Mouse (Mus musculus): ENCODE measurements around the gene H2-D1.
A peak's percentile ranks its signal among the peaks of the same experiment; 100 is the strongest.

The H2-D1 gene

DNA sequence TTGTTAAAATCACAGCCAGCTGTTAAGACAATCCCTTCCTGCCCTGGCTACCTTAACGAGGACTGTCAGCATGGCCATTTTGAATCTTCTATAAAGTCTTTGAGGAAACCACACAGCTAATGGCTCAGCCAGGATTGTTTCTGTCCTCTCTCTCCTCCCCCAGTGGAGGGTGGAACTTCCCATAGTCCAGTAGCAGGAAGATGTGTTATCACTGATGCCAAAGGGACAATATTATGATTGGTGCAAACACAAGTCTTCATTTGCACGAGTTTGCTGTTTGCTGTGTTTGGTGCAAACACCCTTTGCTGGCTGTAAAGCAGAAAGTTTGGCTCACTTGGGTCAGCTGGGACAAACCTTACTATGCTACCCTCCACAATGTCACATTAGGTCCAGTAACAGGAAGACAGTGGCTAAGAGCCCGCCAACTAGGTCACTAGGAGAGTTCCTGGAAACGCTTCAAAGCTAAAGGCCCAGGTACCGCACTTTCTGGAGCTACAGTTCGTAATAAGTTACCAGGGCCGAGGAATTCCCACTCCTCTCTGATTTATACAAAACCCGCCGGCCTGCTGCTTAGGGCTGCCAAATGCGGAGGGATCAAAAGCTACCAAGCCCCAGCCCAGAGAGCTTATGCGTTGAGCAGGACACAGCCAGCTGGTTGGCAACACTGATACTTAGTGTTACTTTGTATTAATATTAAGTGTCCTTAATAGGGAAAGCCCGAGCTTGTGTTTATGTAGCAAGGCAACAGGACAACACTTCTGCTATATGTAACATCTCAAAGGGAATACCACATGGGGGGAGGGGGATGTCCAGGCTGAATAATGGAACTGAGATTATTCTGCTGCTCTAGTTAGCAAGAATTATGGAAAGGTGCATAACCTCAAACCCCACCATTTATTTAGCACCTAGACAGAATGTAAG lies 21.9 kb upstream of the H2-D1 start:
- DNase-seq (ENCODE audit: low read depth, low spot score) = peak; percentile 23

DNA sequence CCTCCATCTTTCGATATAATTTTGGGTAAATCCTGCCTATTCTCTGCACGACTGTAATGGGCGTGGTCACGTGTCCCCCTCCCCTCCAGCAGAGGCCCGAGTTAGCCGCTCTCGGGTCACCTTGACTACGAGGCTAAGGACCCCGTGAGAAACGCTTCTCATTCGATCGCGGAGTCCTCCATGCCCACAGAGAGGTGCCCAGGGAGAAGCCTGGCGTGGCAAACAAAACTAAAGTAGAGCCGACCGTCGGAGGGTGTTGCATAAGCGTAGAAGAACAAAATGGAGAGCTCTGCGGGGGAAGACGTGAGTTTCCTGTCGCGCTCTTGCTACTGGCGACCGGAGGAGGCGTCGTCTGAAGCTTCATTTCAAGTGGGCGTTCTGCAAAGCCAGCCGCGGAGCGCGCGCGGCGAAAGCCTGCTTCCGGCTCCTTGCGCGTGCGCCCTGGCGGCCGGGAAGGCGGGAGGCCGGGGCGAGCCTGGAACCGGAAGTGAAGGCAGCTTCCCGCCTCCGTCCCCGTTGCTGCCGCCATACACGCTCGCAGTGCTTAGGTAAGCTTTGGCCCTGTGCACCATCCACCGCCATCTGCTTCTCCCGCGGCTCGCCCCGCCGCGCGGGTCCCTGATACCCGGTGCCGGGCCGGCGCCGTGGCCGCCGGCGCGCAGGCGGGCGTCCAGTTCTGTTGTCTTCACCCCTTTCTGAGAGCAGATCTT lies 21.1 kb upstream of the H2-D1 start, which contains the start of gene Ddx39b:
Ddx39b (plus strand) TSS at position 442 of the 710 bp plus-strand sequence.
- DNase-seq (ENCODE audit: low read depth, low spot score) = peak; percentile 97

DNA sequence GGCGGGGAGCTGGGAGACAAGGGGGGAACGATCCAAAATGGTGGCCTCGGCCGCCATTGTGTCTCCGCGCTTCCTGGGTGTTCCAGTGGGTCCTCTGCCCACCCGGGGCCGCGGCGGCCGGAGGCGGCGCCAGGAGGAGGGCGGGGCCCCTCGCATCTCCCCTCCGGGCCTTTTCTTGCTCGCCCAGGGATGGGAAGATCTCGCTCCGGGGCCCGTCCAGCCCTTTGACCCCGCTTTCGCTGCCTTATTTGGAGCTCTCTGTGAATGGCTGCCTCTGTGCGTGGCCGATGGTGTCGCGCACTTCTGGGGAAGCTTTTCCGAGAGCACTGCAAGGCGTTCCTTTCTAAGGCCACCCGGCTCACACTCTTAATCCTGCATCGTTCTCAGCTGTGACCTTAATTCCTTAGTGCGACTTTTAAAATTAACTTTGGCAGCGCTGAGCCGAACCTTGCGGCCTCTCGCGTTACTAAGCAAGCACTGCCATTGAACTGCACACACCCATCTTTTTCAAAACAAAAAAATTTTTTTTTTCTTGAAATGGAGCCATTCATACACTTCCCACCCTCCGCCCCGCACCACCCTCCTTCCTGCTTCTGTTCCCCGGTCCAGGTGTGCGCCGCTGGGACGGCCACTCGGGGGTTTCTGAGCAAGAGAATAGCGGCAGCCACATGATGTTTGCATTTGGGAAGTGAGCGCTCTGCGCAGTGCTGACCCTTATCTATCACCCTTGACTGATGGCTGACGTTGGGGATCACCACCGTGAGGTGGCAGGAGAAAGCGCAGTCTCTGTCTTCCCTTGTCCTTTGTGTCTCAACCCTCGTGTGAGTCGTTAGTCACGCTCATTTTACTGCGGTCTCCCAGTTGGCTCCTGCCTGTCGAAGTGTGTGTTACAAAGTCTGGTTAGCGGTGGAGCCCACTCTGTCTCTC lies 20.3 kb upstream of the H2-D1 start:
- peak; percentile 83 for DNase-seq (ENCODE audit: low read depth, low spot score)

DNA sequence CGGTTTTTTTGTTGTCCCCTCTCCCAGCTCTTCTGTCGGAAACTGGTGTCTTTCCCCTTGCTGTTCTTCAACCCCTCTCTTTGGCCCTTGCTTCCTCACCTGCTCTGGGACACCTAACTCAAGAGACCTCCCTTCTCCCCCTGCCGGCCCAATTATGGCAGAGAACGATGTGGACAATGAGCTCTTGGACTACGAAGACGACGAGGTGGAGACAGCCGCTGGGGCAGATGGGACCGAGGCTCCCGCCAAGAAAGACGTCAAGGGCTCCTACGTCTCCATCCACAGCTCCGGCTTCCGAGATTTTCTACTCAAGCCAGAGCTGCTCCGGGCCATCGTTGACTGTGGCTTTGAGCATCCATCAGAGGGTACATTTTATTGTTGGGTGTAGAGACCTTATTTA lies 19.4 kb upstream of the H2-D1 start:
- peak; percentile 81 for DNase-seq (ENCODE audit: low read depth, low spot score)

DNA sequence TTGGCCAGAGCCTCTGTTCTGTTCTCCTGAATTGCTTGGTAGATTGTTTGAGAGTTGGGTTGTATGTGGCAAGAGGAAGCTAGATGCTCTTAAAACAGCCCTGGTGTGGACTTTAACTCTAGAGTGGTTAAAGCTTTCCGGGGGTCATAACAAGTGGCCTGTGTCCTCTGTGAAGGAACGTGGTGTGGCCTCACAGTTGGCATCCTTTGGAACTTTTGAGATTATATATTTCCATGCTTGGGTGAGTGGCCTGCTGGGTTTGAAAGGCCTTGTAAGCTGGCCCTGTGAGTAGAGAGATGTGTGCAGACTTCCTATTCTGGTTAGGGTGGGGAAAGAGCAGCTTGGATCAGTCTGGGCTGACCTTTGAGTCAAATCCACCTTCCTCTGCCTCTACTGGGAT lies 17.5 kb upstream of the H2-D1 start:
- no peak for DNase-seq (ENCODE audit: low read depth, low spot score)

DNA sequence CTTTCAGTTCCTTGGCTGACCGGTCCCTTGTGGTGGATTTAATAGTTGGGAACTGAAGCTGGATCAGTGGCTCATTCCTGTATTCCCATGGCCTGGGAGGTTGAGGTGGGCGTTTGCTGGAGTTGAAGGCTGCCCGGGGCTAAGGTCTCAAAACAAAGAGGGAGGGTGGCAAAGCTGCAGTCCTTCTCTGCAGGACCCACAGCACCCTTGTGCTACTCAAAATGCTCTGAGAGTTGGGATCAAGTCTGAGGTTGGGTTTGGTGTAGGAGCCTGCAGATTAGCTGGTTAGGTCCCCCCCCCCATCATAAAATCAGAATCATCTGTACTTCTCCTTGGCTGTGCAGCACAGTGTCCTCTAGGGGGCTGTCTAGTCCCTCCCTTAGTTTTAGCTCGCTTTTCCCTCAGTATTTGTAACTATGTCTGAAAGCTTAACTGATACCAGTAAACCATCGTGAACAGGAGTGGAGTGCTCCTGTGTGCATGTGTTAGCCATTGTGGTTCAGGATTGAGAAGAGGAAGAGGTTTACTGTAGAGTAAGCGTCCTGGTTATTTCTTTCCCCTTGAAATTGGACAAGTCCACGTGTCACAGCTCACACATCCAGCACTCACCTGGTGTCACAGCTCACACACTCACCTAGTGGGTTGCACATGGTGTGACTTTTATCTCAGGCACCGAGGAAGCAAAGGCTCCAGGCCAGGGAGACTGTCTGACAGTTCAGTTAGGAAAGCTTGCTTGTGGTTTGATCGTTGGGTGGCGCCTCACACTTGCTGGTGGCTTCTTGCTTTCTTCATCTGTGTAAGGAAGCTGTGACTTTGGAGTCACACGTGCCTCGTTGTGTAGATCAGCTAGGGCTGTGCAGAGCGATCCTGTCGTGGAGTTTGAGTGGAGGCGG lies 16.6 kb upstream of the H2-D1 start:
- peak; percentile 70 for DNase-seq (ENCODE audit: low read depth, low spot score)

DNA sequence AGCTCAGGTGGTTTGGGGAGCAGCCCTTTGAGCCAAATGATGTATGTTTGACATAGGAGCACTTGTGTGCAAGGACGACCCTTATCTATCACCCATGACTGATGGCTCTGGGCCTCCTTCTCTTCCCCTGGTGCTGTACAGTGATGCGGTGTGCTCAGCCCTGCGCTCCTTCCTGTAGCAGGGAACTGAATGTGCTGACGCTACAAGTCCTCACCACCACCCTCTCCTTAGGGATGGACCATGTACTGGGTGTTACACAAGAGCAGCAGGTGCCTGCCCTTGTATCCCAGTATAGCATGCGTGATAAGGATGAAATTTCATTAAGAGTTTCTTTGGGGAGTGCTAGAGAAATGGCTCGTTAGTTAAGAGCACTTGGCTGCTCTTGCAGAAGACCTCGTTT lies 15.4 kb upstream of the H2-D1 start:
- no peak for DNase-seq (ENCODE audit: low read depth, low spot score)

DNA sequence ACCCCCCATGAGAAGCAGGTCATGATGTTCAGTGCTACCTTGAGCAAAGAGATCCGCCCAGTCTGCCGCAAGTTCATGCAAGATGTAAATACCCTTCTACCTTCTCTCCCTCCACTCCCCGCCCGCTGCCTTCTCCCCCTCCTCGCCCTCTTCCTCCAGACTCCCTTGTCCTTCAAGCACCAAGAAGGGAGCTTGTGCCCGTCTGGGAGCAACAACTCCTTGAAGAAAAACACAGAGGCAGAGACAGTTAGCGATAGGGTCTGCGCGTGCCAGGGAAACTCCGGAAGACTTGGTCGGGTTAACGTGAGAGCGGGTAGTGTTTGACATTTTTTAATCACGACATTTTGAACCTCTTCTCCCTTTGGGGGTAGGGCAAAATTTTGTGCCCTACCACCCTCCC lies 13.5 kb upstream of the H2-D1 start:
- no peak for DNase-seq (ENCODE audit: low read depth, low spot score)

DNA sequence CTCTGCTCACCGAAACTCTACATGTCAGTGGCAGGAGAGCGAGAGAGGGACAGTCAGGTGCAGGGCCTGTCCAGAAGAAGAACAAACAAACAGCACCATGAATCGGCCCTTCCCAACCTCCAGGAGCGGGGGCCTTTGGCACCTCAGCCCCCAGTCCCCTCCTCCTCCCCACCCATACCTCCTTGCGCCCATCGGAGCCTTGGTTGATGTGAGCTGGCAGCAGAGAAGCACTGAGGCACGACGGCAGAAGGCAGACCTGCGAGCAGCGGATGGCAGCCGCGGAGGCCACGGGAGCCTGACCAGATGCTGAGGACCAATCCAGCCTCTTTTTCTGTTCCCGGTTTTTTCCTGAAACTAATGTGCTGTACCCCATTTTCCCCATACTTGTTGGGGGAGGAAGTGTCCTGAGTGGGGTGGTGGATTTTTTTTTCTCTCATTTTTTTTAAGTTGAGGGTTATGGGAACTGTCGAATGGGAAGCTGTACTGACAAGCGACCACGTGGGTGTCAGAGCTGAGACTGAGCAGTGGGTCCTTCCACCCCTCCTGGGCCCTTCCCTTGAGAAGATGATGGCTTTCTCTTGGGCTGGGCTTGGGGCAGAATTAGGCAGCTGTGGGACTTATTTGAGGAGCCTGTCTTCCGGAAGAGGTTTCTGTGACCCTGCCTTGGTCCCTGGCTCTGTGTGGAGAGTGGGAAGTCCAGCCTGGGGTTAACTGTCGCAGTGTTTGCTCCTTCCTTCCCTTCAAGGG lies 12.9 kb upstream of the H2-D1 start:
- no peak for DNase-seq (ENCODE audit: low read depth, low spot score)

DNA sequence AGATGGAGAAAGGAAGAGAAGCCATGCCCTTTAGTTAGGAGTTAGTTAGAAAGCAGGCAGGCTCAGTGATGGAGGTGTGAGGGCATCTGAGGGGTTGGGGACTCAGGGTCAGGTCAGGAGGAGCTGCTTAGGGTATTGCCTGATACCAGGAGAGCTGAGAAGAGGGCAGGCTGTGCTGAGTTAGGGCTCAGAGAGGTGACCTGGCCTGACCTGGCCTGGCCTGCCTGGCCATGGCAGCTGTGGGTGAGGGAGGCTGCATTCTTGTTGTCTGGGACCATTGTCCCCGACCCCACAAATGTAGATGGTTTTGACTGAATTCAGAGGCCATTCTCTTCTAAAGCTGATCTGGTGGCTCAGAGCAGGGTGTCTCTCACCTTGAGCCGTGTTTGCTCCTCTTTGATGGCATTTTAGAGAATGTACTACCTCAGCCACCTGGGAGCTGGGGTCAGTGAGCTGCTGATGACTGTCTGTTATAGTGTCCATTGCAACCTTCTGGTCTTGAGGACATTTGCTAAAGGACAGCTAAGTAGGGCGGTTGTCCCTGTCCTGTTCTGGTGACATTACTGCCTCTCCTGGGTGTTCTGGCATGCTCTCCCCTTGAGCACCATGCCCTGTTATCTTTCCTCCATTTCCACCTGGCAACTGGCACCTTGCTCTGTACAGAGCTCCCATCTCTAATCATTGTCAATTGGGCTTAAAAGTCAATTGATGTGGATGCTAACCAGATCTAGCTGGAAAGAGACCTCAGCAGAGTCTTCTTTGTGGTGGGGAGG lies 12.0 kb upstream of the H2-D1 start:
- no peak for DNase-seq (ENCODE audit: low read depth, low spot score)

DNA sequence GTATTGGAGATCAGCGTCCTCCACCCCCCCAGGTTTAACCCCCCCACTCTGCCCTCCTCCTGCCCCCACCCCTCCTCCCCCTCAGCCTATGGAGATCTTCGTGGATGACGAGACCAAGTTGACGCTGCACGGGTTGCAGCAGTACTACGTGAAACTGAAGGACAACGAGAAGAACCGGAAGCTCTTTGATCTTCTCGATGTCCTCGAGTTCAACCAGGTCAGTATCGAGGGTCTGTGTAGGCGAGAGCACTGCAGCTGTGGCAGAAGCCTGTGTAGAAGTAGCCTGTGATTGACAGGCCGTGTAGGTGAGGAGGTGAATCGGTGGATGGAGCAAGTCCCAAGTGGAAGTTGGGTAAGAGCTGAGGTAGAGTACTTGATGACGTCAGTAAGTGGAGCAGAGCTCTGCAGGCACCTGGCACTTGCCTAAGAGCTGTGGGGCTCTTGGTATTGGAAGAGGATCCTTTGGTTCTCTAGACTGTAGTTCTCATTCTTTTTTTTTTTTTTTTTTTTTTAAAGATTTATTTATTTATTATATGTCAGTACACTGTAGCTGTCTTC lies 11.3 kb upstream of the H2-D1 start:
- no peak for DNase-seq (ENCODE audit: low read depth, low spot score)

DNA sequence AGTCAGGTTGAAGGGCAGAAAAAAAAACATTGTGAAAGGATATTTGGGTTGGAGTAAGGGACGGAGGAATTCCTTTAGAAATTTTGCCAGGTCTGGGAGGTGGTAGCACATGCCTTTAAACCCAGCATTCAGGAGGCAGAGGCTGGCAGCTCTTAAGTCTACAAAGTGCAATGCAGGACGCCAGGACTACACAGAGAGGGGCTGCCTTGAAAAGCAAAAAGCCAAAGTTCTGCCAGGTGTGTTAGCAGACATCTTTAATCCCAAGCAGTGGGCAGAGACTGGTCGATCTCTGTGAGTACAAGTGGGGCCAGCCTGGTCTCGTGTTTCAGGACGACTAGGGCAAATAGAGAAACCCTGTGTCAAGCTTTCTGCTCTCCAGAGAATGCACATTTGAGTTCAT lies 10.5 kb upstream of the H2-D1 start:
- DNase-seq (ENCODE audit: low read depth, low spot score) = no peak

DNA sequence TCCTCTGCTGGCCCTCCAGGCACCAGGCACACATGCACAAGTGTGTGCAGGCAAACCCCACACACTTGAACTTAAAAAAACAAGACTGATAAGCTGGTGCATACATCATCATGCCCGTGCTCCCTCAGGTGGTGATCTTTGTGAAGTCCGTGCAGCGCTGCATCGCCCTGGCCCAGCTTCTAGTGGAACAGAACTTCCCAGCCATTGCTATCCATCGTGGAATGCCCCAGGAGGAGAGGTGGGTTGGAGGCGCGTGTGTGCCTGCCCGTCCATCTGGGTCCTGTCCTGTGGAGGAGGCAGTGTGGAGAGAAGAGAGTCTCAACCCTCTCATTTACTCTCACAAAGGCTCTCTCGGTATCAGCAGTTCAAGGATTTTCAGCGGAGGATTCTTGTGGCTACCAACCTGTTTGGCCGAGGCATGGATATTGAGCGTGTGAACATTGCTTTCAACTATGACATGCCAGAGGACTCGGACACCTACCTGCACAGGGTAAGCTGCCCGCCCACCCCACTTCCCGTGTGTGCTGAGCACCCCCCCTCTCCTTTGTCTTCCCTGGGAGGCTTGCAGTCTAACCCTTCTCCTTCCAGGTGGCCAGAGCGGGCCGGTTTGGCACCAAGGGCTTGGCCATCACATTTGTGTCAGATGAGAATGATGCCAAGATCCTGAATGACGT lies 9.8 kb upstream of the H2-D1 start:
- no peak for DNase-seq (ENCODE audit: low read depth, low spot score)

DNA sequence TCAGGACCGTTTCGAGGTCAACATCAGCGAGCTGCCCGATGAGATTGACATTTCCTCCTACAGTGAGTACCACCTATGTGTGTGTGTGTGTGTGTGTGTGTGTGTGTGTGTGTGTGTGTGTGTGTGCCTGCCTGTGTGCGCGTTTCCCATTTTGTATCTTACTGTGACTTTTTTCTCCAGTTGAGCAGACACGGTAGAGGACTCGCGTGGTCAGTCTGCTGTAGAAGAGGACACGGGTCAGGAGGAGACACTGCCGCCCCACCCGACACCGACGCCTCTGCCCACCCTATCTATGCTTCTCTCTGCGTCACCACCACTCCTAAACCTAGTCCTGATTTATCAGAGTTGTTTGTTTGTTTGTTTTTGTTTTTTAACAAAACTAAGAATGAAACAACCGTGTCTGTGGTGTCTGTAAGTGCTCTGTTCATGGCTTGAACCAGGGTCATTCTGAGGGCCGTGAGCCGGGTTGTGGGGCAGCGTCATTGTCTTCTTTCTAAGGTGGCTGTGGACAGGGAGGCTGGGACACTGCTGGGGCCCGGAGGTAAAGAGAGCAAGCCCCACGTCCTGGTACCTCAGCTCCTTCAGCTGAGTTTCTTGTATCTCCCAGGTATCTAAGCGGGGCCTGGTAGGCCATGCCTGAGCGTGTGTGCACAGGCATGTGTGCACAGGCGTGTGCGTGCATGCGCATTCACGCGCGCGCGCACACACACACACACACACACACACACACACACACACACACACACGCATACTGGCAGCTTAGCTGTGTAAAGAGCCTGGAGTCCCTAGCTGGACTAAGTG lies 9.0 kb upstream of the H2-D1 start:
- DNase-seq (ENCODE audit: low read depth, low spot score) = no peak

DNA sequence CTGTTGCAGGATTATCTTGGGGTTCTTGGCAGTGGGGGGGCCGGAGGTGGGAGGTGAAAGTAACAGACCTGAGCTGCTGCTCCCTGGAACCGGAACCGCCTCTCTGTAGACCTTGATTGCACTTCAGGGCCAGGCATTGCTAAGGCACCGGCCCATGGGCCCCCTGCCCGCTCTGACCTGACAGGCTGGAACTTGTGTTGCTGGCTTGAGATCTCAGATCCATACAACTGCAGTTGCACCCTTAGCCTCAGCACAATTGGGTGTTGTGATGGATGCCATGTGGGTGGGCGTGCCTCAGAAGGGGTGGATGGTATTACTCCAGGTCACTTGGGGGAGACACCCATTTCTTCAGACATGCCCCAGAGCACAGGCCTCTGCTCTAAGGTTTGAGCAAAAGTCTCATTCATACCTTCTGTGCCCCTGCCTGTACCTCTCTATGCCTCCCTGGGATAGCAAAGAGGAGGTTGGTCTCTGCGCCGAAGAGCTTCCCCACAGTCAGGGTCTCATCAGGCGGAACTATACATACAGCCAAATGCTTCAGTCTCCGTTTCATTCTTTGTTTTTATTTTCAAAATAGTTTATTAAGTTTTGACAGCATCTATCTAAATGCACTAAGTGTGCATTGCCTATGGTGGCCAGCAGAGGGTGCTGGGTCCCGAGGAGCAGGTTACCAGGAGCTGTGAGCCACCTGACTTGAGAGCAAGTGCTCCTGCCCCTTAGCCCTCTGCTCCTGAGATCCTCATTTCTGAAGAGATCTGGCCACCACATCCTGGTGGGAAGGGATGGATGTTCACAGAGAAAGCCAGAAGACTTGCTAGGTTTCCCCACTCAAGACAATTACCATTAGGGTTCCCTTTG lies 8.1 kb upstream of the H2-D1 start:
- peak; percentile 73 for DNase-seq (ENCODE audit: low read depth, low spot score)

DNA sequence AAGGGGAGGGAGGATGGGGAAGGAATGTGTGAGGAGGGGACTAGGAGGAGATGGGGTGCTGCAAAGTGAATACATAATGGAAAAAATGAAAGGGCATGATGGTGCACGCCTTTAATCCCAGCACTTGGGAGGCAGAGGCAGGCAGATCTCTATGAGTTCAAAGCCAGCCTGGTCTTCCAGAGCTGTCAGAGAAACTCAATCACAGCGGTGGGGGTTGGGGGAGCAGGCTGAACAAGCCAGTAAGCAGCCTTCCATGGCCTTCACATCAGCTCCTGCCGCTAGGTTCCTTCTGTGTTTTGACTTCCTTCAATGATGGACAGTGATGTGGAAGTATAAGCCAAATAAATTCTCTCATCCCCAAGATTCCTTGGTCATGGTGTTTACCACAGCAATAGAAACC lies 7.2 kb upstream of the H2-D1 start:
- no peak for DNase-seq (ENCODE audit: low read depth, low spot score)

DNA sequence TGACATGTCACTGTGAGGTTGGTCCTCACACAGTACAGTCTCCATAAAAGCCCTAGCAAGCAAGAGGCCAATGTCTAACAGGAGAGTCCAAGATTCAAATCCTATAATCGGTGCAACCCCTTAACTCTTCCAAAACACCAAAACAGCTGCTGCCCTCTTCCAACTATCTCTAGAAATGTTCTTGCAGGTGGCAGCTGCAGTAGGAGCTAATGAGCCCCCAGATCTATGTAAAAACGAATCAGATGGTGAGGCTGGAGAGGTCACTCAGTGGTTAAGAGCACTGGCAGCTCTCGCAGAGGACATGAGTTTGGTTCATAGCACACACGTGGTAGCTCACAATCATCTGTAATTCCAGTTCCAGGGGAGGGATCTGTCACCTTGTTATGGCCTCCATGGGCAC lies 6.8 kb upstream of the H2-D1 start:
- no peak for DNase-seq (ENCODE audit: low read depth, low spot score)
